Mouse (Mus musculus) myocyte (in vitro differentiated cells): Measurements from ENCODE around the gene Htr2b.

Source experiments
- CEBPB ChIP-seq: IDR thresholded peaks from 2 replicates; pipeline ENCODE4 v1.6.1; 2011; ENCODE audit warnings: mild to moderate bottlenecking, moderate library complexity; ENCODE audit not compliant: poor library complexity, insufficient read depth, severe bottlenecking
- E2F4 ChIP-seq: IDR thresholded peaks from one replicate; pipeline ENCODE4 v1.6.1; 2011; ENCODE audit warnings: mild to moderate bottlenecking, control low read depth, moderate library complexity; ENCODE audit not compliant: insufficient read depth
- MAX ChIP-seq: IDR thresholded peaks from one replicate; pipeline ENCODE4 v1.6.1; 2011; ENCODE audit warnings: low read depth, mild to moderate bottlenecking, control low read depth
- MYOD1 ChIP-seq, 3 experiments: IDR thresholded peaks; one replicate each; pipeline ENCODE4 v1.6.1; 2011; ENCODE audit warnings: control low read depth in 2 of 3, low read depth in 2 of 3, mild to moderate bottlenecking in 2 of 3, moderate library complexity in 1 of 3; ENCODE audit not compliant: insufficient read length in 2 of 3, control insufficient read depth in 1 of 3
- MYOG ChIP-seq, 3 experiments: IDR thresholded peaks; one replicate each; pipeline ENCODE4 v1.6.1; 2011; ENCODE audit warnings: control low read depth in 2 of 3, low read depth in 2 of 3, mild to moderate bottlenecking in 2 of 3; ENCODE audit not compliant: insufficient read length in 2 of 3, control insufficient read depth in 1 of 3, insufficient read depth in 1 of 3
- POLR2A ChIP-seq: IDR thresholded peaks from one replicate; pipeline ENCODE4 v1.6.1; 2011; ENCODE audit warnings: low read depth, mild to moderate bottlenecking, control low read depth, moderate library complexity; ENCODE audit not compliant: insufficient read length
- POLR2AphosphoS2 ChIP-seq: IDR thresholded peaks from one replicate; pipeline ENCODE4 v1.6.1; 2011; ENCODE audit warnings: low read depth, control low read depth; ENCODE audit not compliant: insufficient read length
- REST ChIP-seq: IDR thresholded peaks from one replicate; pipeline ENCODE4 v1.6.1; 2011; ENCODE audit warnings: mild to moderate bottlenecking, control low read depth, moderate library complexity; ENCODE audit not compliant: insufficient read depth, insufficient read length
- SRF ChIP-seq: IDR thresholded peaks from one replicate; pipeline ENCODE4 v1.6.1; 2011; ENCODE audit warnings: low read depth; ENCODE audit not compliant: control insufficient read depth, insufficient read length
- TCF12 ChIP-seq: IDR thresholded peaks from one replicate; pipeline ENCODE4 v1.6.1; 2011; ENCODE audit warnings: mild to moderate bottlenecking, control low read depth; ENCODE audit not compliant: poor library complexity, insufficient read depth, severe bottlenecking
- TCF3 ChIP-seq: IDR thresholded peaks from one replicate; pipeline ENCODE4 v1.6.1; 2011; ENCODE audit warnings: low read depth, control low read depth; ENCODE audit not compliant: insufficient read length
- USF1 ChIP-seq: IDR thresholded peaks from one replicate; pipeline ENCODE4 v1.6.1; 2011; ENCODE audit warnings: low read depth, mild to moderate bottlenecking, control low read depth, moderate library complexity

DNA sequence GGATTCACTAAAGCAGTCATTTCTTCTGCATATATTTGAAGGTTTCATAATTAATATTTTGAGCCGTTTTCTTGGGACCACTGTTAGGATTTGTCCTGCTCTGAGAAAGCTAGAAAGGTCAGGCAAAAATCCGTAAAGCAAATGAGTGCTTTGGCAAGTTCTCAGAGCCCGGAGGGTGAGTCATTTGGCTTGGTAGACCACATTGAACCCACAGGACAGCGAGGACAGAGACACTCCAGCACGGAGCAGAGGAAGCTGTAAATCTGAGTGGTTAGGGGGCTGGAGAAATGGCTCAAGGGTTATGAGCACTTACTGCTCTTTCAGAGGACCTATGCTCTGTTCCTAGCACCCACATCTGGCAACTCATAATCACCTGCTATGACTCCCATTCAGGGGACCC lies 35.8 kb upstream of the Htr2b start:
- no peak for TF ChIP-seq POLR2AphosphoS2
- no peak for TF ChIP-seq POLR2A
- TF ChIP-seq REST, result no peak
- TF ChIP-seq MYOG (IDR thresholded peaks at IDR 0.05; ENCODE audit: control insufficient read depth in 1 of 3, insufficient read depth in 1 of 3, insufficient read length in 2 of 3, low read depth in 2 of 3), result no peak
- TF ChIP-seq MAX, result no peak
- no peak for TF ChIP-seq USF1
- no peak for TF ChIP-seq TCF12
- no peak for TF ChIP-seq E2F4
- TF ChIP-seq MYOD1 (IDR thresholded peaks at IDR 0.05; ENCODE audit: control insufficient read depth in 1 of 3, insufficient read length in 2 of 3, low read depth in 2 of 3), result no peak
- no peak for TF ChIP-seq SRF
- TF ChIP-seq CEBPB, result no peak
- no peak for TF ChIP-seq TCF3
